Mouse (Mus musculus): ENCODE measurements around the gene Abca3. TPM values are rescaled to one million over a fixed set of nuclear protein-coding genes. Genes with fewer than 3 reads are reported as not detected.

The Abca3 gene
- polyA plus RNA-seq, 1 experiment from 2014 or later: 17.7 TPM

- Histone ChIP-seq H3K9me3 (no peaks in the 10 kb centered on the region), H3K4me3 (replicated peaks) (no peak overlapping the region), H3K4me2 (no peak overlapping the region), H3K27ac (no peak overlapping the region), H3K27me3 (no peaks in the 10 kb centered on the region), H3K9ac (no peak overlapping the region), H3K36me3 (replicated peaks) (no peaks in the 10 kb centered on the region), H3K4me1 (peaks cover 6% of the 10 kb centered on the region; the same call in 1 of the 2 replicates)
- no peak for ATAC-seq (ENCODE audit: low FRiP score)
- WGBS: 92% methylated on average over 8 of the region's 8 CpGs
Observed at GRCm38 (mm10) chr17:24359006-24359405, 7.3 kb downstream of the Abca3 start.

DNA sequence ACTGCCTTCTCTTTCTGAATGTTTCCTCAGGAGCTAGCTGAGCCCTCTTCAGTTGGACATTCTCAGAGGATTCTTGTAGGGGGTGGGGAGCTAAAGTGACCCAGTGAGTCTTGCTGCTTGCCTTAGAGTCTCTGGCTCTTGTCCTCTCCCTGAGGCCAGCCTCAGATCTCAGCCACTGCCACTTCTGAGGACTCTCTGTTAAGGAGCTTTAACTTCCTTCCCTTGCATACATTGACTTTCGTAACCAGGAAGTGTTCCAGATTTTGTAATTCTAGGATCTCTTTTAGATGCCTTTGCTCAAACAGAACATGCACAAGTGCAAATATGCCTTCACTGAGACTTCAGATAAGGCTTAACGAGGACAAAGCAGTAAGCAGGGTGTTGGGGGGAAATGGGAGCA lies 8.2 kb downstream of the Abca3 start:
- H3K4me1 ChIP-seq: peaks cover 3% of the 10 kb centered on the region; the same call in 1 of the 2 replicates
- 74% methylated on average over 2 of the region's 2 CpGs for WGBS
- no peaks in the 10 kb centered on the region for H3K27me3 ChIP-seq
- 0 out of 2 replicates have a peak, but pooled peaks cover 3% of the 10 kb centered on the region for H3K36me3 ChIP-seq (replicated peaks)
- H3K9ac ChIP-seq: no peak overlapping the region
- no peaks in the 10 kb centered on the region for H3K9me3 ChIP-seq
- no peak overlapping the region for H3K4me2 ChIP-seq
- H3K27ac ChIP-seq: no peak overlapping the region
- H3K4me3 ChIP-seq (replicated peaks): no peak overlapping the region
- no peak for ATAC-seq (ENCODE audit: low FRiP score)

- Histone ChIP-seq H3K9ac (no peak overlapping the region), H3K4me1 (peaks cover 3% of the 10 kb centered on the region; the same call in 1 of the 2 replicates), H3K9me3 (no peaks in the 10 kb centered on the region), H3K4me2 (no peak overlapping the region), H3K27me3 (no peaks in the 10 kb centered on the region), H3K27ac (no peak overlapping the region), H3K4me3 (replicated peaks) (no peak overlapping the region), H3K36me3 (replicated peaks) (0 out of 2 replicates have a peak, but pooled peaks cover 5% of the 10 kb centered on the region)
- 88% methylated on average over 8 of the region's 8 CpGs for WGBS
- no peak for ATAC-seq (ENCODE audit: low FRiP score)
Observed at GRCm38 (mm10) chr17:24360841-24361240, 9.1 kb downstream of the Abca3 start.

DNA sequence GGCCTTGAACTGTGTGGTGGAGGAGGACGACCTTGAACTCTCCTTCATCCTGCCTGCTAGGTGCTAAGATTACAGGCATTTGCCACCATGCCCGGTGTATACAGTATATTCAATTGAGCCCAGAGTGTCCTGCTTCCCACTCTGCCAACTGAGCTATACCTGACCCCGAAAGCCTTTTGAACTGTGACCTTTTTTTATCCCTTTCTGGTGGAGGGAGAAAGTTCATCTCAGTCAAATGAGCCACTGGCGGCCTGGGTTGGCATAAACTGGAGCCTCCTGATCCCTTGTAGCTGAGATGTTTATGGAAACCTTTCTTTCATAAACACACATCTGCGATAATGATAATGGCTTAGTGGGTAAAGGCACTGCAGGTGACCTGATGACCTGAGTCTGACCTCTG lies 9.5 kb downstream of the Abca3 start:
- ATAC-seq (ENCODE audit: low FRiP score): no peak
- Histone ChIP-seq H3K27me3 (no peaks in the 10 kb centered on the region), H3K4me2 (no peak overlapping the region), H3K4me1 (peaks cover 3% of the 10 kb centered on the region; the same call in 1 of the 2 replicates), H3K9ac (no peak overlapping the region), H3K9me3 (no peaks in the 10 kb centered on the region), H3K27ac (no peak overlapping the region), H3K36me3 (replicated peaks) (peaks cover 9% of the 10 kb centered on the region), H3K4me3 (replicated peaks) (no peak overlapping the region)
- 90% methylated on average over 5 of the region's 5 CpGs for WGBS

DNA sequence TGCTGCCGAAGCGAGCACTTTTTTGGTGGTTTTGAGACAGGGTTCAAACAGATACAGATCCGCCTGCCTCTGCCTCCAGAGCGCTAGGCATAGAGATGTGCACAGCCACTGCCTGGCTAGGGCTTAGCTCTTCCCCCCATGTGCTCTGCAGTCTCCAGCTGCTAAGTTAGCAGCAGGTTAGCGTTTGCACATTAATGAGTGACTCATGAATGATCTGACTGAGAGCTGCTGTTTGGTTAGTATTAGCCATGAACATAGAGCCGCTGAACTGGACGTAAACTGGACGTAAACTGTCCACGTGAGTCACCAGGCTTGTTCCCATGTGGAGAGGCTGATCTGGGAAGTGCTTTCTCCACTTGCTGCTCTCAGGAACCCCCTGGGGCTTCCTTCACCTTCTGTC lies 10.8 kb downstream of the Abca3 start:
- Histone ChIP-seq H3K27ac (no peak overlapping the region), H3K4me2 (no peak overlapping the region), H3K36me3 (replicated peaks) (peaks cover 21% of the 10 kb centered on the region), H3K9me3 (no peaks in the 10 kb centered on the region), H3K27me3 (no peaks in the 10 kb centered on the region), H3K4me3 (replicated peaks) (no peak overlapping the region), H3K9ac (no peak overlapping the region), H3K4me1 (peaks cover 3% of the 10 kb centered on the region; the same call in 1 of the 2 replicates)
- 72% methylated on average over 9 of the region's 9 CpGs for WGBS
- no peak for ATAC-seq (ENCODE audit: low FRiP score)

DNA sequence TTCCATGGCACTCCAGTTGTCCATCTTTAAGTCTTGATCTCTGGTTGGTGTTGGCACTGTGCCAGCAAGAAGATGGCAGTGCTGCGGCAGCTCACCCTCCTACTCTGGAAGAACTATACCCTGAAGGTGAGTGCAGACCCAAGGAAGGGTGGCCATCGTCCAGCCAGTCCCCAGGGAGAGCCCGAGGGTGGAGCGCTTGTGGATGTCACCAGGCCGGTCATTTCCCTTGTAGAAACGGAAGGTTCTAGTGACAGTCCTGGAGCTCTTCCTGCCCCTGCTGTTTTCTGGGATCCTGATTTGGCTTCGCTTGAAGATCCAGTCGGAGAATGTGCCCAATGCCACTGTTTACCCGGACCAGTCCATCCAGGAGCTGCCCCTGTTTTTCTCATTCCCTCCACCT lies 12.7 kb downstream of the Abca3 start:
- ATAC-seq (ENCODE audit: low FRiP score): no peak
- WGBS: 90% methylated on average over 9 of the region's 9 CpGs

GRCm38 (mm10) chr17:24365863-24366262 lies 14.1 kb downstream of the Abca3 start:
- H3K9ac ChIP-seq: no peak overlapping the region
- no peaks in the 10 kb centered on the region for H3K4me1 ChIP-seq
- peaks cover 36% of the 10 kb centered on the region for H3K36me3 ChIP-seq (replicated peaks)
- H3K27me3 ChIP-seq: no peaks in the 10 kb centered on the region
- H3K9me3 ChIP-seq: no peaks in the 10 kb centered on the region
- H3K4me2 ChIP-seq: no peak overlapping the region
- 58% methylated on average over 13 of the region's 13 CpGs for WGBS
- H3K4me3 ChIP-seq (replicated peaks): no peak overlapping the region
- no peak for ATAC-seq (ENCODE audit: low FRiP score)
- no peak overlapping the region for H3K27ac ChIP-seq

More for the DNA sequence above, 12.7 kb downstream of the Abca3 start:
- Histone ChIP-seq H3K27me3 (no peaks in the 10 kb centered on the region), H3K9me3 (no peaks in the 10 kb centered on the region), H3K27ac (no peak overlapping the region), H3K9ac (no peak overlapping the region), H3K4me2 (no peak overlapping the region), H3K4me3 (replicated peaks) (no peak overlapping the region), H3K36me3 (replicated peaks) (peaks cover 32% of the 10 kb centered on the region), H3K4me1 (peaks cover 3% of the 10 kb centered on the region; the same call in 1 of the 2 replicates)

DNA sequence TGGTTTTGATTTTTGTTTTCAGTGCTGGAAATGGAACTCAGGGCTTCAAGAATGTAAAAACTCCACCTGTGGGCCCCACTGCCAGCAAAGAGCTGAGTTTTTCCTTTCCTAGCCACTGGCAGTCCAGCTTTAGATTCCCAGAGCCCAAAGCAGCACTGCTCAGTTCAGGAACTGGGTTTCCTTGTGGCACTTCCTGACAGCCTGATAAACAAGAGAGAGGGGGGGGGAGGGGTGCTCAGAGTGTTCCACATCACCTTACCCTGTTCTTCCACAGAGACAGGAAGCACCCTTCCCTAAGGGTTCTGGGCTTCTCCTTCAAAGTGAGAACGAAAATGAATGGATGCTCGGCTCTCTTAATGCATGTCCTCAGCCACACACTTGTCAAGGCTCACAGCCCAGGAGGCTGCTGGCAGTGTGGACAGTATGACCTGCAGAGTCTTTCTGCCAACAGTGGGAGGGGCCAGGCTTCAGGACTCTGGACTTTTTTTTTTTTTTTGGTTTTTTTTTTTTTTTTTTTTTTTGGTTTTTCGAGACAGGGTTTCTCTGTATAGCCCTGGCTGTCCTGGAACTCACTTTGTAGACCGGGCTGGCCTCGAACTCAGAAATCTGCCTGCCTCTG lies 23.5 kb downstream of the Abca3 start:
- no peaks in the 10 kb centered on the region for H3K27me3 ChIP-seq
- no peak overlapping the region for H3K4me2 ChIP-seq
- ATAC-seq (ENCODE audit: low FRiP score): no peak
- peaks cover 49% of the 10 kb centered on the region for H3K36me3 ChIP-seq (replicated peaks)
- no peaks in the 10 kb centered on the region for H3K4me1 ChIP-seq
- no peaks in the 10 kb centered on the region for H3K9me3 ChIP-seq
- H3K4me3 ChIP-seq (replicated peaks): no peak overlapping the region
- H3K9ac ChIP-seq: no peak overlapping the region
- WGBS: 77% methylated on average over 5 of the region's 5 CpGs
- no peak overlapping the region for H3K27ac ChIP-seq

DNA sequence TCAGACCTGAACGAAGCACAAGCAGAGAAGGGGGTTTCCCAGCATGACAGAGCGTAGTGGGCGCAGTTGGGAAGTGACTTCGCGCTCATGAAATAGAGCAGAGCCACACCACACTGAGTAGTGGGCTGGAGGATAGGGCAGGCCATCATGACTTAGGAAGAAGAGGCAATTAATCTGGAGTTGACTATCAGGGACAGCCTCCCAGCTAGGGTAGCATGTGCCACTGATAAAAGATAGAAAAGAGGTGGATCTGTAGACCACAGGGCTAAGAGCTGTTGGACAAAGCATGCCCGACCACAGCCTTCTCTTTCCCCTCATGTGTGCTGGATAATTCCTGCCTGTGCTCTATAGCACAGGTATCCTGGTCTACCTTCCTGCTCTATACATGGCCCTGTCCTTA lies 24.1 kb downstream of the Abca3 start:
- H3K4me2 ChIP-seq: no peak overlapping the region
- no peaks in the 10 kb centered on the region for H3K27me3 ChIP-seq
- no peaks in the 10 kb centered on the region for H3K9me3 ChIP-seq
- no peak for ATAC-seq (ENCODE audit: low FRiP score)
- 91% methylated on average over 6 of the region's 6 CpGs for WGBS
- peaks cover 44% of the 10 kb centered on the region for H3K36me3 ChIP-seq (replicated peaks)
- H3K4me1 ChIP-seq: no peaks in the 10 kb centered on the region
- H3K4me3 ChIP-seq (replicated peaks): no peak overlapping the region
- no peak overlapping the region for H3K9ac ChIP-seq
- no peak overlapping the region for H3K27ac ChIP-seq

DNA sequence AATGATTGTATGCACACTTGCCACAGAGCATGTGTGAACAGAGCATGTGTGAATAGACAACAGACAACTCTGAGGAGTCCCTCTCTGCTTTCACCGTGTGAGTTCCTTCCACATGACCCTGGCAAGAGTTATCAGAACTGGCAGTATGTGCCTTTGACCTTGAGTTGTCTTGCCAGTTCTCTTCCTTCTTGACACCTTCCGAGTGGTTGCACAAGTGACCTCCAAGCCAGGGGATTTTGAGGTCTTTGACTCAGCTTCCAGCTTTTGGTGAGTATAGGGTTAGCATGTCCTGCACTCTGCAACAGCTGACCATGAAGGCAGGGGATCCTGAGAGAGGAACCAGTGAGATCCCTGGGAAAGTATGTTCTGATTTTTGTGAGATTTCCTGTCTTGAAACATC lies 26.7 kb downstream of the Abca3 start:
- no peak for ATAC-seq (ENCODE audit: low FRiP score)
- 97% methylated on average over 2 of the region's 2 CpGs for WGBS
- Histone ChIP-seq H3K36me3 (replicated peaks) (peaks cover 41% of the 10 kb centered on the region), H3K9ac (no peak overlapping the region), H3K4me1 (no peaks in the 10 kb centered on the region), H3K9me3 (no peaks in the 10 kb centered on the region), H3K4me3 (replicated peaks) (no peak overlapping the region), H3K27ac (no peak overlapping the region), H3K27me3 (no peaks in the 10 kb centered on the region), H3K4me2 (no peak overlapping the region)

GRCm38 (mm10) chr17:24383789-24384188 lies 32.0 kb downstream of the Abca3 start:
- no peaks in the 10 kb centered on the region for H3K27me3 ChIP-seq
- 88% methylated on average over 8 of the region's 8 CpGs for WGBS
- H3K4me2 ChIP-seq: no peak overlapping the region
- ATAC-seq (ENCODE audit: low FRiP score): no peak
- H3K4me3 ChIP-seq (replicated peaks): no peak overlapping the region
- peaks cover 48% of the 10 kb centered on the region for H3K36me3 ChIP-seq (replicated peaks)
- H3K9ac ChIP-seq: no peak overlapping the region
- H3K9me3 ChIP-seq: no peaks in the 10 kb centered on the region
- no peak overlapping the region for H3K27ac ChIP-seq
- H3K4me1 ChIP-seq: no peaks in the 10 kb centered on the region

DNA sequence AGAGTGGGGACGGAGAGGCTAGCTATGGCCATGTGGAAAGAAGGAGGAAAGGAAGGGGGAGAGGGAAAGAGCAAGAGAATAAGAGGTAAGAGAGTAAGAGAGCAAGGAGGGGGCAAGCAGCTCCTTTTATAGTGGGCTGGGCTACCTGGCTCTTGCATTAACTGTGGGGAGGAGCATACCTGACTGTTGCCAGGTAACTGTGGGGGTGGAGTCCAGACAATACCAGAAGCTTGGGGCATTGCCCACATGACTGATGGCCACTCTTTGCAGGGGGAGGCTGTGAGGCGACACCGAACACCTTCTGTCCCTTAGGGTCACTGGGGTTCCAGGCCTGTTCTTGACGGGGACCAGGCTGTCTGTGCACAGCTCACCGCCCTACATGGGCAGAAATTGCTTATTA lies 37.0 kb downstream of the Abca3 start:
- Histone ChIP-seq H3K9me3 (no peaks in the 10 kb centered on the region), H3K36me3 (replicated peaks) (peaks cover 46% of the 10 kb centered on the region), H3K4me3 (replicated peaks) (no peak overlapping the region), H3K4me2 (no peak overlapping the region), H3K27me3 (no peaks in the 10 kb centered on the region), H3K9ac (no peak overlapping the region), H3K4me1 (no peaks in the 10 kb centered on the region), H3K27ac (no peak overlapping the region)
- ATAC-seq (ENCODE audit: low FRiP score): no peak
- WGBS: 84% methylated on average over 5 of the region's 5 CpGs

DNA sequence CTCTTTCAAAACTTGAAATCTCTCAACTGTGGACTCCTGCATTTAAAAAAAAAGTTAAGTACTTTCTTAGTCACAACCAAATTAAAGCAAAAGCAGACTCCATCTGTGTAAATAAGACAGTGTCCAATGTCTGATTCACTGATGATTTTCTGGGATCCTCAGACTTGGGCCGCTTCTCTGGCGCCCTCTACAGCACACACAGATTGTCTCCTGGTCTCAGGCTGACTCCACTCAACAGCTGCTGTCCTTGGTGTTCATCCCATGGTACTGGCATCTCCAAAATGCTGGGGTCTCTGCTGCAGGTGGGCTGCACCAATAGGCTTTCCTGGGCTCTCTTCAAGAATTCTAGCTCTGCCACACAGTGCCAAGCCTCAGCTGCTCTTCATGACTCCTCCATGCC lies 38.1 kb downstream of the Abca3 start:
- Histone ChIP-seq H3K9me3 (no peaks in the 10 kb centered on the region), H3K27ac (no peak overlapping the region), H3K9ac (no peak overlapping the region), H3K4me1 (no peaks in the 10 kb centered on the region), H3K4me2 (no peak overlapping the region), H3K27me3 (no peaks in the 10 kb centered on the region), H3K4me3 (replicated peaks) (no peak overlapping the region), H3K36me3 (replicated peaks) (peaks cover 37% of the 10 kb centered on the region)
- ATAC-seq (ENCODE audit: low FRiP score): no peak
- 3% methylated on average over 2 of the region's 2 CpGs for WGBS
